Mouse (Mus musculus): ENCODE results near the gene Adra2b. TPM values are rescaled to one million over a fixed set of nuclear protein-coding genes. Genes with fewer than 3 reads are reported as not detected.

Gene Adra2b
- polyA plus RNA-seq, 1 experiment from 2014 or later, result 0.36 TPM

DNA sequence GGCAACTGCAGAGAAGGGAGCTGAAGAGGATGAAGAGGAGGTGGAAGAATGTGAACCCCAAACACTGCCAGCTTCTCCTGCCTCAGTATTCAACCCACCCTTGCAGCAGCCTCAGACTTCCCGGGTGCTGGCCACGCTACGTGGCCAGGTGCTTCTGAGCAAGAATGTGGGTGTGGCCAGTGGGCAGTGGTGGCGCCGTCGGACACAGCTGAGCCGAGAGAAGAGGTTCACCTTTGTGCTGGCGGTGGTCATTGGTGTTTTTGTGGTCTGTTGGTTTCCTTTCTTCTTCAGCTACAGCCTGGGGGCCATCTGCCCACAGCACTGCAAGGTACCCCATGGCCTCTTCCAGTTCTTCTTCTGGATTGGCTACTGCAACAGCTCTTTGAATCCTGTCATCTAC lies 1.4 kb downstream of the Adra2b start:
- ATAC-seq (ENCODE audit: low FRiP score, low TSS enrichment) (no peak), DNase-seq (ENCODE audit: low spot score) (peak; percentile 28)
- H3K36me3 ChIP-seq (ENCODE audit: control insufficient read depth, insufficient read depth, low read length), result no peaks in the 10 kb centered on the region
- 0 out of 2 replicates have a peak overlapping the region, but pooled peaks have one; percentile 44 for H3K4me3 ChIP-seq (ENCODE audit: low read depth, low read length)
- H3K27me3 ChIP-seq (ENCODE audit: control insufficient read depth, insufficient read depth, low read length), result peaks cover 14% of the 10 kb centered on the region; the same call in 1 of the 2 replicates
- no peaks in the 10 kb centered on the region for H3K9me3 ChIP-seq (ENCODE audit: control insufficient read depth, low read length)
- H3K9ac ChIP-seq (ENCODE audit: low read length), result no peak overlapping the region
- 12% methylated on average over 8 of the region's 8 CpGs for WGBS
- no peak overlapping the region for H3K4me2 ChIP-seq (replicated peaks; ENCODE audit: low read depth)
- H3K27ac ChIP-seq (replicated peaks), result no peak overlapping the region
- TF ChIP-seq EP300 (optimal IDR thresholded peaks at IDR 0.05) (no peak), CTCF (IDR thresholded peaks at IDR 0.05; ENCODE audit: low read depth) (no peak)
- H3K4me1 ChIP-seq (replicated peaks; ENCODE audit: control insufficient read depth, insufficient read depth), result no peaks in the 10 kb centered on the region

DNA sequence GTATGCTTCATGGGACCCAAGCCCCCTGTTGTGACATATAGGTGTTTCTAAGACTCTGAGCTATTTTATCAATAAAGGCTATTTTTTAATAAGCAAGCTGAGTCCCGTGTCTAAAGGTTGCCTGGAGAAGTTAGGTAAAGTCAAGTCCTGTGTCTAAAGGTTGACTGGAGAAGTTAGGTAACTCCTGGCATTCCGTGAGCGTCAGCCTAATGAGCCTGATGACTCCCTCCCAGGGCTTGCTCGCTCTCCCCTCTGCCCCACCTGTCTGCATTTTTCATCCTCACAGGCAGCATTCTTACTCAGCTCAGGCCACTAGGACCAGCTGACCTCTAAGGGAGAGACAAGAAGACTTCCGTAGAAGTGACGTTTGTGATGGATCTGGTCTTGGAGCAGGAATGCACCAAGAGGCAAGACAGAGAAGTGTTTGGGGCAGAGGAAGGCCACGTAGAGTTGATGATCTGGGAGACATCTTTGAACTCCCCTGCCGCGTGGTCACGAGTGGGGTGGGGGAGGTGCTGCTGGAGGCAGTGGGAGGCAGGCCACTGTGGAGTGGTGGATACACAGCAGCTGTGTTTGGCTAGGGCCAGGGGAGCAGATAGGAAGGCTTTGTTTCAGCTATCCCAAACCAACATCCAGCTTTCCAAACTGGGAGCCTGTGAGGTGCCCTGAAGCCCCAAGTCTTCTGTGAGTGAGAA lies 4.3 kb downstream of the Adra2b start:
- WGBS, result 32% methylated on average over 10 of the region's 10 CpGs
- Histone ChIP-seq H3K27me3 (ENCODE audit: control insufficient read depth, insufficient read depth, low read length) (peaks cover 14% of the 10 kb centered on the region; the same call in 1 of the 2 replicates), H3K4me2 (replicated peaks; ENCODE audit: low read depth) (no peak overlapping the region), H3K4me1 (replicated peaks; ENCODE audit: control insufficient read depth, insufficient read depth) (no peaks in the 10 kb centered on the region), H3K9me3 (ENCODE audit: control insufficient read depth, low read length) (no peaks in the 10 kb centered on the region), H3K36me3 (ENCODE audit: control insufficient read depth, insufficient read depth, low read length) (no peaks in the 10 kb centered on the region), H3K27ac (replicated peaks) (no peak overlapping the region), H3K4me3 (ENCODE audit: low read depth, low read length) (no peak overlapping the region), H3K9ac (ENCODE audit: low read length) (no peak overlapping the region)
- no peak for TF ChIP-seq CTCF (IDR thresholded peaks at IDR 0.05; ENCODE audit: low read depth)
- TF ChIP-seq EP300 (optimal IDR thresholded peaks at IDR 0.05), result no peak
- no peak for ATAC-seq (ENCODE audit: low FRiP score, low TSS enrichment)
- no peak for DNase-seq (ENCODE audit: low spot score)

DNA sequence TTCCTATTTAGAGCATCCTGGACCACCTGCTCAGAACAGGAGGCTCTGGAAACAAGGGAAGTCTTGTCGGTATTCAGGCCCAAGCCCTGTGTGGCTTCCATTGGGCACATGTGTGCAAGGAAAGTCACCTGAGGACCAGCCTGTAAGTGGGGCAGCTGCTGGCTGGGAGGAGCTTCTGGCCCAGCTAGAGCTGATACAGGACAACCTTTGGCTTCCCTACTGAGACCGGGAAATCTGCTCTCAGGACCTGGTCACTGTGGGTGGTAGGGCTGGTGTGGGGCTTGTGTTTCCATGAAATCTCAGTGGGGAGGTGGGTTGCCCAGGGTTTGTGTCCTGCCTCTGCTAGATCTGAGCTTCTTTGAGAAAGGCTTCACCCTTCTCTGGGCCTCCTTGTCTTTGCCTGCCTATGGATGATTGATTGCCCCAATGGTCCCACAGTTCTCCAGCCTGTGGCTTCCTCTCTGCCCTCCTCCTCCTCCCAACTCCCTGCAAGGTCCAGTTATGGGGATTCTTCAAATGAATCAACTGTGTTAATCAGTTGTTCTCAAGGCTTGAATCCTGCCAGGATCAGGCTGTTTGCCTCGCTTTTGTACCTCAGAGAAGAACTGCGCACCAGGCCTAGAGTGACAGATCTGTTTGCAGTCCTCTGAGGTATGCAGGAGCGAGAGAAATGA lies 6.8 kb downstream of the Adra2b start:
- Histone ChIP-seq H3K27me3 (ENCODE audit: control insufficient read depth, insufficient read depth, low read length) (peaks cover 2% of the 10 kb centered on the region; the same call in 1 of the 2 replicates), H3K9ac (ENCODE audit: low read length) (0 out of 2 replicates have a peak overlapping the region, but pooled peaks have one; percentile 23), H3K4me1 (replicated peaks; ENCODE audit: control insufficient read depth, insufficient read depth) (no peaks in the 10 kb centered on the region), H3K4me3 (ENCODE audit: low read depth, low read length) (no peak overlapping the region), H3K9me3 (ENCODE audit: control insufficient read depth, low read length) (no peaks in the 10 kb centered on the region), H3K4me2 (replicated peaks; ENCODE audit: low read depth) (no peak overlapping the region), H3K27ac (replicated peaks) (no peak overlapping the region), H3K36me3 (ENCODE audit: control insufficient read depth, insufficient read depth, low read length) (no peaks in the 10 kb centered on the region)
- DNase-seq (ENCODE audit: low spot score) (peak; percentile 36), ATAC-seq (ENCODE audit: low FRiP score, low TSS enrichment) (peak; percentile 36; the same call in 1 of the 2 replicates)
- no peak for TF ChIP-seq CTCF (IDR thresholded peaks at IDR 0.05; ENCODE audit: low read depth)
- TF ChIP-seq EP300 (optimal IDR thresholded peaks at IDR 0.05), result no peak
- WGBS, result 42% methylated on average over 5 of the region's 5 CpGs

DNA sequence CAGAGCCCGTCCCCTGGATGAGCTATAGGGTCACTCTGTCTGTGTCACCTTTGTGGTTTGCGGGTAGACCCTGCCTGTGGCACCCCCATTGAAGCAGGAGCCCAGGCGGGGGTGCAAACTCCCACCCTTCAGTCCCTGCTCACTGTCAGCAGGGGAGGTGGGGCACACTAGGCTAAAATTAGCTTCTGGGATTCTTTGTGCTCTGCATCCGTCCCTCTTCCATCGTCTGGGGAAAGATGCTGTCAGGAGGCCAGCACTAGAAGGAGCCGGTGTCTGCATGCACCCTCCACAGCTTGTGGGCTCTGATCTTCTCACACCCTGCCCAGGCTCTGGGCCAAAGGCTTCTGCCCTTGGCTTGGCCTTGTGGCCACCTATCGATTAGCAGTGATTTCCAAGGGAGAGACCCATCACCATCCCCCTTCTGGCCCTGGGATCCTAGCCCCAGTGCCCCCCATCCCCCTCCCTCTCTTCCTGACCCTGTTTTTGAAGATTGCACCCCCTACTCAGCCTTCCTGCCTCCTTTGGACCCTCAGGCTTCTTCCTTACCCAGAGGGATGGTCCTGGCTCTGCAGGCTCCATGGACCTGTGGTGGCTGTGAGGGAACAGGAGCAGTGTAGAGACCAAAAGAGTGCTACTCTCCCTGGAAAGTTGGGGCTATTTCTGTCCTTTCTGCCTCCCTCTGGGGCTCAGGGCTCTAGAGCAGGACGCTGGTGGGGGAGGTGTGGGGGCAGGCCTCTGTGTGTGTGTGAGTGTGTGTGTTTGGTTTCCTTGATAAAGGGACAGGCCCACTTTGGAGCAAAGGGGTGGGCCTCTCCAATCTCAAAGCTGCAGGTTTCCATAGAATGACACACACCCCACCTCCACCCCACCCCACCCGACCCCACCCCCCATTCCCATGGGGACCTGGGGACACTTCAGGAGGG lies 7.8 kb downstream of the Adra2b start:
- no peaks in the 10 kb centered on the region for H3K36me3 ChIP-seq (ENCODE audit: control insufficient read depth, insufficient read depth, low read length)
- no peaks in the 10 kb centered on the region for H3K9me3 ChIP-seq (ENCODE audit: control insufficient read depth, low read length)
- H3K27me3 ChIP-seq (ENCODE audit: control insufficient read depth, insufficient read depth, low read length), result no peaks in the 10 kb centered on the region
- H3K4me1 ChIP-seq (replicated peaks; ENCODE audit: control insufficient read depth, insufficient read depth), result no peaks in the 10 kb centered on the region
- peak; percentile 27; the same call in 1 of the 2 replicates for ATAC-seq (ENCODE audit: low FRiP score, low TSS enrichment)
- H3K27ac ChIP-seq (replicated peaks), result no peak overlapping the region
- WGBS, result 29% methylated on average over 9 of the region's 9 CpGs
- TF ChIP-seq EP300 (optimal IDR thresholded peaks at IDR 0.05) (no peak), CTCF (IDR thresholded peaks at IDR 0.05; ENCODE audit: low read depth) (no peak)
- H3K4me3 ChIP-seq (ENCODE audit: low read depth, low read length), result no peak overlapping the region
- no peak overlapping the region for H3K4me2 ChIP-seq (replicated peaks; ENCODE audit: low read depth)
- H3K9ac ChIP-seq (ENCODE audit: low read length), result no peak overlapping the region
- peak; percentile 31 for DNase-seq (ENCODE audit: low spot score)

GRCm38 (mm10) chr2:127371484-127371861 lies 8.5 kb downstream of the Adra2b start:
- Histone ChIP-seq H3K9me3 (ENCODE audit: control insufficient read depth, low read length) (no peaks in the 10 kb centered on the region), H3K4me2 (replicated peaks; ENCODE audit: low read depth) (no peak overlapping the region), H3K36me3 (ENCODE audit: control insufficient read depth, insufficient read depth, low read length) (no peaks in the 10 kb centered on the region), H3K4me3 (ENCODE audit: low read depth, low read length) (no peak overlapping the region), H3K27me3 (ENCODE audit: control insufficient read depth, insufficient read depth, low read length) (no peaks in the 10 kb centered on the region), H3K9ac (ENCODE audit: low read length) (no peak overlapping the region), H3K4me1 (replicated peaks; ENCODE audit: control insufficient read depth, insufficient read depth) (no peaks in the 10 kb centered on the region), H3K27ac (replicated peaks) (no peak overlapping the region)
- DNase-seq (ENCODE audit: low spot score) (peak; percentile 33), ATAC-seq (ENCODE audit: low FRiP score, low TSS enrichment) (peak; percentile 34; the same call in 1 of the 2 replicates)
- 57% methylated on average over 1 of the region's 1 CpGs for WGBS
- TF ChIP-seq CTCF (IDR thresholded peaks at IDR 0.05; ENCODE audit: low read depth) (no peak), EP300 (optimal IDR thresholded peaks at IDR 0.05) (no peak)
